Mouse (Mus musculus) megakaryocyte, embryonic 14.5 days (primary cell): Measurements from ENCODE around the gene Fibcd1. TPM values are rescaled to one million over a fixed set of nuclear protein-coding genes. Genes with fewer than 3 reads are reported as not detected.

ENCODE experiments used
- H3K27me3 ChIP-seq: replicated peaks from 2 replicates; pipeline ENCODE3; 2012; ENCODE audit warnings: inconsistent platforms
- H3K36me3 ChIP-seq: replicated peaks from 2 replicates; pipeline ENCODE3; 2012; ENCODE audit warnings: low read length, inconsistent platforms, mixed read lengths
- H3K4me1 ChIP-seq: 2 replicates; pipeline ENCODE4 v1.6.1; 2012; ENCODE audit warnings: inconsistent platforms
- H3K4me3 ChIP-seq: replicated peaks from 2 replicates; pipeline ENCODE3; 2012; ENCODE audit warnings: moderate library complexity, mild to moderate bottlenecking, inconsistent platforms
- H3K9me3 ChIP-seq: 2 replicates; pipeline ENCODE4 v1.6.1; 2012; ENCODE audit warnings: inconsistent platforms
- FLI1 ChIP-seq: IDR thresholded peaks from 2 replicates; pipeline ENCODE4 v1.6.1; 2012; ENCODE audit warnings: low read length, inconsistent platforms, mixed read lengths
- GATA1 ChIP-seq: IDR thresholded peaks from 3 replicates; pipeline ENCODE4 v1.6.1; 2012; ENCODE audit warnings: mixed read lengths, low read length, inconsistent platforms, borderline replicate concordance
- polyA plus RNA-seq: library from polyadenylated mRNA; stranded (reverse); fragments of >175 nt; gene quantifications from 2 replicates; pipeline ENCODE4 v1.2.3, GENCODE M21; 2012; ENCODE audit warnings: low replicate concordance; ENCODE audit not compliant: insufficient read depth

Fibcd1 gene
- 0.02 TPM in 1 of 2 replicates, not detected in the other for polyA plus RNA-seq

DNA sequence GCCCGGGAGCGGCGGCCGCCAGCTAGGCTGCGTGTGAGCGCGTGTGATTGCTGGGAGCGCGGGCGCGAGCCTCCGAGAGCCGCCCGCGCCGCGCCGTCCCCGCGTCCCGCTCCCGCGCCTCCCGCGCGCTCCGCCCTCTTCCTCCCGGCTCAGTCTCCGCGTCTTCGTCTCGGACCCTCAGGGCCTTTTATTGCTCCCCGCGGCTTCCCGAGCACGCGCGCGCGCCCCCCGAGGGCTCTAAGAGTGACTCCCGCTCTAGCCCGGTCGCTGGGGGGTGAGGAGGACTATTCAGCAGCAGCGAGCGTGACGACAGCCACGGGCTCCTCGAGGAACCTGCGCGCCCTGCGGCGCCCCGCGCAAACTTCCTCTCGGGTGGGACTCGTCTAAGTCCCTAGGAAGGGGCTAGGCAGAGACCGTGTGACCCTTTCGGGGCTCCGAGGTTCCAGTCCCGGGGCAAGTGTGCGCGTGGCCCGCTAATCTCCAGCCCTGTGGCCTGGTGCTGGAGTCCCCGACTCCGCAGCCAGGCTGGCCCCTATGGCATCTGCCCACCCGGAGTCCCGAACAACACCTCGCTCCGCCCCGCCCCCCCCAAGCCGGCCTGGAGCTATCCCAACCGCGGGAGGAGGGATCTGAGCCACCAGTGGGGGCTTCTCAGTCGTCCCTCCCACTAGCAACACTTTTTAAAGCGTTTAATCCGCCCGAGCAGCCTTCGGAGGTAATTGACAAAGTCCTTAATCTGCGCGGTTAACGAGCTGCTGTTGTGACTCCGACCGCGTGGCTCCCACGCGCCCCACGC lies at the start of gene Fibcd1:
Gene Fibcd1 (minus strand): TSS at position 110 of the 796 bp plus-strand sequence.
- peaks cover 29% of the 10 kb centered on the region for H3K4me1 ChIP-seq
- no peak for TF ChIP-seq FLI1
- no peak for TF ChIP-seq GATA1
- H3K36me3 ChIP-seq = no peaks in the 10 kb centered on the region
- no peaks in the 10 kb centered on the region for H3K9me3 ChIP-seq
- peak within 1 kb of the TSS; percentile 84 for H3K4me3 ChIP-seq
- H3K27me3 ChIP-seq = peaks cover 83% of the 10 kb centered on the region

- Histone ChIP-seq H3K27me3 (peaks cover 78% of the 10 kb centered on the region), H3K4me3 (no peak overlapping the region)
- TF ChIP-seq GATA1 (no peak), FLI1 (no peak)
Observed at GRCm38 (mm10) chr2:31894221-31894870, 48.5 kb upstream of the Fibcd1 start.

GRCm38 (mm10) chr2:31893110-31893669 lies 47.4 kb upstream of the Fibcd1 start:
- TF ChIP-seq FLI1 (no peak), GATA1 (no peak)
- H3K36me3 ChIP-seq = no peaks in the 10 kb centered on the region
- H3K27me3 ChIP-seq = peaks cover 81% of the 10 kb centered on the region
- no peaks in the 10 kb centered on the region for H3K9me3 ChIP-seq
- no peak overlapping the region for H3K4me3 ChIP-seq
- H3K4me1 ChIP-seq = no peaks in the 10 kb centered on the region

More at GRCm38 (mm10) chr2:31894221-31894870, 48.5 kb upstream of the Fibcd1 start:
- no peaks in the 10 kb centered on the region for H3K36me3 ChIP-seq
- H3K4me1 ChIP-seq = no peaks in the 10 kb centered on the region
- H3K9me3 ChIP-seq = no peaks in the 10 kb centered on the region

DNA sequence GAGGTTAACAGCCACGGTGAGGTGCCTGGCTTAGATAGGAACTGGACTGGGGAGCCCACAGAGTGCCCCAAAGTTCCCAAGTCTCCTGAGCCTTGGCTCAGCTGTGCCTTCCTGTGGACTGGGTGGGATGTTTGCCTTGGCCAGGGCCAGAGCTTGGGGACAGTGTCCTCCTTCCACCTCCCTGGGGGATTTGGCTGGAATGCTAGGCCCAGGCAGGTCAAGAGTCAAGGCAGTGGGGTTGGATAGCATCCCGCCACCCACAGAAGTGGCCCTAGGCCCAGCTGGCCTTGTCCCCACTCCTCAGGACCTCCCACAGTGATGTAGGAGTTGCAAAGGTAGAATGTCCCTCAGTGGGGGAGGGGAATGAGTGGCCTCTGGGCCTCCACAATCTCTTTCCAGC lies 45.4 kb upstream of the Fibcd1 start:
- TF ChIP-seq FLI1 (no peak), GATA1 (no peak)
- H3K27me3 ChIP-seq = peaks cover 90% of the 10 kb centered on the region
- H3K36me3 ChIP-seq = no peaks in the 10 kb centered on the region
- no peaks in the 10 kb centered on the region for H3K9me3 ChIP-seq
- no peak overlapping the region for H3K4me3 ChIP-seq
- peaks cover 8% of the 10 kb centered on the region for H3K4me1 ChIP-seq

DNA sequence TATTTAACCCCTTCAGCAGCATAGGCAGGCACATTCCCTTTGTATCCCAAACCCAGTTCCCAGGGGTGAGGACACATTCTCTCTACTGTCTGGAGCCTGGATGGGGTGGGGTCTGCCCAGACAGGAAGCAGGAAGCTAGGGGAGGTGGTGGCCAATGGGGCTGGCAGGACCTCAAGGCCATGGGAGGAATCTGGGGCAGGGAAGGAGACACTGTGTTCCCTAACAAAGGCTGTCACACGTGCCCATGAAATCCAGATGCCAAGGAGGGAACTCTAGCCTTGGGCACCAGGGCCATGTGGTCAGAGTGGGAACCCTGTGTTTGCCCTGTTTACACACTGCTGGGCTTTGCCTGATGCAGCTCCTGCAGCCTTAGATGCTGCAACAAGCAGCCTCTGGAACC lies 43.1 kb upstream of the Fibcd1 start:
- Histone ChIP-seq H3K27me3 (peaks cover 100% of the 10 kb centered on the region), H3K4me3 (no peak overlapping the region), H3K36me3 (no peaks in the 10 kb centered on the region), H3K4me1 (peaks cover 8% of the 10 kb centered on the region), H3K9me3 (no peaks in the 10 kb centered on the region)
- TF ChIP-seq GATA1 (no peak), FLI1 (no peak)

DNA sequence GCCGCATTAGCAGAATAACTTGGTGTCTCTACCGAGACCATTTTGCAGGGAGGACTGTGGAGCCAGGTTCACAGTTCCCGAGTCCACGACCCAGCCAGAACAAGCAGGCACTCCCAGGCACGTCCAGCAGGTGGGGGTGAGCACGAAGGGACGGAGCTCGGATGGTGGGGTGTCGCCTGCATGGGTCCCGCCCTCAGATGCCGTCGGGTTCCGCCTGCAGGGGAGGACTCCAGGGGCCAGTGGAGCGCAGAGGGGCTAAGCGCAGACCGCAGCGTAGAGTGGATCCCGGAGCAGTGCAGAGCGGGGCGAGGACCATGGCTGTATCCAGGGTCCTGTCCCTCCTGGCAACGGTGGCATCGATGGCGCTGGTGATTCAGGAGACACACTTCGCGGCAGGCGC lies 41.2 kb upstream of the Fibcd1 start, which contains the start of gene Lamc3:
Gene Lamc3 (plus strand): TSS at position 262 of the 400 bp plus-strand sequence.
- Histone ChIP-seq H3K36me3 (no peaks in the 10 kb centered on the region), H3K4me1 (peaks cover 8% of the 10 kb centered on the region), H3K9me3 (no peaks in the 10 kb centered on the region), H3K4me3 (peak within 1 kb of the TSS; percentile 80), H3K27me3 (peaks cover 100% of the 10 kb centered on the region)
- TF ChIP-seq GATA1 (no peak), FLI1 (no peak)

DNA sequence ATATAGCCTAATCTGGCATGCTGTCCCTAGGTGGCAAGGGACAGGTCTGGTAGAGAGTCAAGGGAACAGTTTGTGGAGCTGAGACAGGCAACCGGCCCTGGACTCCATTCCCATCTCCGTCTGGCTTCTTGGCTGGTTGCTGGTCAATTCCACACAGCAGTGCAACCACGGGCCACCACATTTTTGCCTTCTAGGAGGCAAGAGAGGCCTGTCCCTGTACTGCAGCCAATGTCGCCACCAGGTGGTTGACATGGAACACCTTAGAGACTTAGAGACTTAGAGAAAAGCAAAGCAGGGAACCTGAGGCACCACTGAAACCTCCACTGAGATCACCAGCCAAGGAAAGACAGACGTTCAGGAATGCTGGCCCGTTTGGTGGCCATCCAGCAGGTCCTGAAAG lies 39.0 kb upstream of the Fibcd1 start:
- TF ChIP-seq FLI1 (no peak), GATA1 (no peak)
- Histone ChIP-seq H3K9me3 (no peaks in the 10 kb centered on the region), H3K27me3 (peaks cover 96% of the 10 kb centered on the region), H3K36me3 (no peaks in the 10 kb centered on the region), H3K4me1 (peaks cover 12% of the 10 kb centered on the region), H3K4me3 (no peak overlapping the region)

GRCm38 (mm10) chr2:31883061-31883460 lies 37.3 kb upstream of the Fibcd1 start:
- H3K4me3 ChIP-seq = no peak overlapping the region
- H3K27me3 ChIP-seq = peaks cover 95% of the 10 kb centered on the region
- no peak for TF ChIP-seq FLI1
- no peak for TF ChIP-seq GATA1
- no peaks in the 10 kb centered on the region for H3K36me3 ChIP-seq
- H3K4me1 ChIP-seq = peaks cover 12% of the 10 kb centered on the region
- H3K9me3 ChIP-seq = no peaks in the 10 kb centered on the region

- Histone ChIP-seq H3K27me3 (peaks cover 89% of the 10 kb centered on the region), H3K9me3 (no peaks in the 10 kb centered on the region), H3K4me3 (no peak overlapping the region), H3K36me3 (no peaks in the 10 kb centered on the region), H3K4me1 (peaks cover 4% of the 10 kb centered on the region; the same call in 1 of the 2 replicates)
- no peak for TF ChIP-seq FLI1
- no peak for TF ChIP-seq GATA1
Observed at GRCm38 (mm10) chr2:31880868-31881267, 35.1 kb upstream of the Fibcd1 start.
